Mouse (Mus musculus): ENCODE measurements at regions not wholly inside any gene's neighbourhood (a gene's known extent, or its start where the extent isn't known, plus 50 kb on each side); places are given as distances from the start of the nearest gene placed in this dataset.

DNA sequence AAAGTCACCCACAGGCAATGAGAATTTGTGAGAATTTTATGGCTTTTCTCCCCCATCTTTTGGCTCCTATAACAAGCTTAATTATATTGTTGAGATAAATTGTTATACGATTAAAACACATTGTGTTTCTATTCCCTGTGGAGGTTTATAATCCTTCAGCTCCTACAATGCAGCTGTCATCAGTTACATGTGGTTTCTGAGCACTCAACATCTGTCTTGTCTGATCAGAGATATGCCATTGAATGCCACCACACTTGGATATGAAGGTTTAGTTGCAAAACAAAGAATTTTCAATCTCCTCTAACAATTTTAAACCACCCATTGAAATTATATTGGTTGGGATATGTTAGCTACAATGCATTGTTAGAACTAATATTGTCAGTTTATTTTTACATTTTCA lies 338.7 kb upstream of the Tnp1 start:
- Histone ChIP-seq H3K36me3 (ENCODE audit: control insufficient read depth in 1 of 2, insufficient read depth in 2 of 2, low read length in 2 of 2) (no peaks in the 10 kb centered on the region), H3K4me3 (ENCODE audit: control insufficient read depth in 1 of 2, insufficient read depth in 1 of 2, low read depth in 2 of 2, low read length in 2 of 2) (no peak overlapping the region), H3K9me3 (replicated peaks; ENCODE audit: insufficient read depth, low read length) (no peaks in the 10 kb centered on the region), H3K79me2 (ENCODE audit: control insufficient read depth, insufficient read depth, low read length, poor library complexity) (no peaks in the 10 kb centered on the region), H3K4me1 (ENCODE audit: control insufficient read depth in 1 of 2, insufficient read depth in 2 of 2, low read length in 2 of 2) (no peaks in the 10 kb centered on the region), H3K9ac (ENCODE audit: control insufficient read depth, low read depth, low read length, poor library complexity, severe bottlenecking) (no peak overlapping the region), H3K27me3 (ENCODE audit: control insufficient read depth in 1 of 2, insufficient read depth in 2 of 2, low read length in 2 of 2) (no peaks in the 10 kb centered on the region), H3K27ac (ENCODE audit: control insufficient read depth, low read depth, low read length) (no peak overlapping the region)
- no peak for DNase-seq (ENCODE audit: low read depth, low spot score)
- TF ChIP-seq GATA1 (IDR thresholded peaks at IDR 0.05; ENCODE audit: low read depth, low read length) (no peak), BHLHE40 (IDR thresholded peaks at IDR 0.05; ENCODE audit: borderline replicate concordance, low read depth, low read length) (no peak), UBTF (IDR thresholded peaks at IDR 0.05; ENCODE audit: borderline replicate concordance, insufficient read depth, low read depth, low read length) (no peak), RCOR1 (IDR thresholded peaks at IDR 0.05; ENCODE audit: low read depth, low read length) (no peak), POLR2AphosphoS2 (IDR thresholded peaks at IDR 0.05; ENCODE audit: low read length) (no peak), ZNF384 (IDR thresholded peaks at IDR 0.05; ENCODE audit: low read depth, low read length) (no peak), POLR2A (IDR thresholded peaks at IDR 0.05; ENCODE audit: control insufficient read depth in 1 of 2, insufficient read depth in 1 of 2, low read depth in 1 of 2, low read length in 2 of 2, poor library complexity in 1 of 2) (no peak), MXI1 (IDR thresholded peaks at IDR 0.05; ENCODE audit: low read depth, low read length) (no peak), TBP (IDR thresholded peaks at IDR 0.05; ENCODE audit: low read depth, low read length) (no peak), CHD1 (IDR thresholded peaks at IDR 0.05; ENCODE audit: low read depth, low read length) (no peak), CHD2 (IDR thresholded peaks at IDR 0.05; ENCODE audit: low read length) (no peak), E2F4 (IDR thresholded peaks at IDR 0.05; ENCODE audit: borderline replicate concordance, low read depth, low read length) (no peak), MYB (IDR thresholded peaks at IDR 0.05; ENCODE audit: low read depth, low read length) (no peak), KAT2A (conservative IDR thresholded peaks at IDR 0.05; ENCODE audit: low read depth, low read length) (no peak), ZKSCAN1 (IDR thresholded peaks at IDR 0.05; ENCODE audit: low read depth, low read length) (no peak)

DNA sequence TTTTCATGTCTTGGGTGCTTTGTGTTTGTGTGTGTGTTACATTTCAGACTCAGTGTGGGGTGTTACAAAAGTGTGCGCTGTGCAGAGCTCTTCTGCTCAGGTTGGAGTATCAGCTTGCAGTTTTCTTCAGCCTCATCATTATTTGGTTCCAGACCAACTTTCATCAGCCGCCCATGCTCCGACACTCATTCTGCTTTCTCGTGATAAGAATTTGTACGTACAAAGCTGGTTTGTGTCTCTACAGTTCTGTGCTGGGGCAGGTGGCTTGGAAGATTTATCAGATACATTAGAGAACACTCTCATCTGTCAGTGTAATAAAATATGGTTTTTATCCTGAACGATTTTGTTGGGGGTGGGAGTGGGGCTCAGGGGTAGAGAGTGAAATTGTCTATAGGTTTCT lies 332.8 kb upstream of the Tnp1 start:
- no peak for TF ChIP-seq KAT2A (conservative IDR thresholded peaks at IDR 0.05; ENCODE audit: low read depth, low read length)
- no peak for TF ChIP-seq TCF12 (IDR thresholded peaks at IDR 0.05; ENCODE audit: low read depth, low read length)
- TF ChIP-seq GATA1 (IDR thresholded peaks at IDR 0.05; ENCODE audit: low read depth, low read length), result no peak
- no peak for TF ChIP-seq CHD1 (IDR thresholded peaks at IDR 0.05; ENCODE audit: low read depth, low read length)
- no peak for TF ChIP-seq CHD2 (IDR thresholded peaks at IDR 0.05; ENCODE audit: low read length)
- TF ChIP-seq BHLHE40 (IDR thresholded peaks at IDR 0.05; ENCODE audit: borderline replicate concordance, low read depth, low read length), result no peak
- no peak for TF ChIP-seq ETS1 (IDR thresholded peaks at IDR 0.05; ENCODE audit: low read depth, low read length)
- TF ChIP-seq HCFC1 (IDR thresholded peaks at IDR 0.05; ENCODE audit: low read depth, low read length), result no peak
- no peak for TF ChIP-seq NELFE (IDR thresholded peaks at IDR 0.05; ENCODE audit: low read depth, low read length)
- TF ChIP-seq POLR2AphosphoS2 (IDR thresholded peaks at IDR 0.05; ENCODE audit: low read length), result no peak
- TF ChIP-seq TBP (IDR thresholded peaks at IDR 0.05; ENCODE audit: low read depth, low read length), result no peak
- TF ChIP-seq POLR2AphosphoS5 (IDR thresholded peaks at IDR 0.05; ENCODE audit: borderline replicate concordance, low read depth, low read length), result no peak
- no peak for TF ChIP-seq GABPA (IDR thresholded peaks at IDR 0.05; ENCODE audit: low read depth, low read length)
- TF ChIP-seq USF2 (IDR thresholded peaks at IDR 0.05; ENCODE audit: borderline replicate concordance in 1 of 2, insufficient read depth in 1 of 2, low read depth in 1 of 2, low read length in 2 of 2), result no peak
- TF ChIP-seq ZMIZ1 (IDR thresholded peaks at IDR 0.05; ENCODE audit: low read depth, low read length), result no peak
- no peak for TF ChIP-seq E2F4 (IDR thresholded peaks at IDR 0.05; ENCODE audit: borderline replicate concordance, low read depth, low read length)
- no peak for TF ChIP-seq MAFK (IDR thresholded peaks at IDR 0.05; ENCODE audit: borderline replicate concordance, low read depth, low read length)
- Histone ChIP-seq H3K4me1 (ENCODE audit: control insufficient read depth in 1 of 2, insufficient read depth in 2 of 2, low read length in 2 of 2) (no peaks in the 10 kb centered on the region), H3K79me2 (ENCODE audit: control insufficient read depth, insufficient read depth, low read length, poor library complexity) (no peaks in the 10 kb centered on the region), H3K27me3 (ENCODE audit: control insufficient read depth in 1 of 2, insufficient read depth in 2 of 2, low read length in 2 of 2) (no peaks in the 10 kb centered on the region), H3K27ac (ENCODE audit: control insufficient read depth, low read depth, low read length) (no peak overlapping the region), H3K9me3 (replicated peaks; ENCODE audit: insufficient read depth, low read length) (no peaks in the 10 kb centered on the region), H3K36me3 (ENCODE audit: control insufficient read depth in 1 of 2, insufficient read depth in 2 of 2, low read length in 2 of 2) (no peaks in the 10 kb centered on the region), H3K9ac (ENCODE audit: control insufficient read depth, low read depth, low read length, poor library complexity, severe bottlenecking) (no peak overlapping the region), H3K4me3 (ENCODE audit: control insufficient read depth in 1 of 2, insufficient read depth in 1 of 2, low read depth in 2 of 2, low read length in 2 of 2) (no peak overlapping the region)
- no peak for DNase-seq (ENCODE audit: low read depth, low spot score)
